Mouse (Mus musculus) forebrain, embryonic 10.5 days (tissue): Measurements from ENCODE around the gene Ezh2. TPM values are rescaled to one million over a fixed set of nuclear protein-coding genes. Genes with fewer than 3 reads are reported as not detected.

Experiments used
- DNase-seq: peaks from one replicate; pipeline ENCODE4 v3.0.0-alpha.2; 2017; ENCODE audit warnings: low spot score; ENCODE audit errors: extremely low spot score
- H3K27ac ChIP-seq: fragments of 300-500 bp; sonication (generic); 2 replicates; pipeline ENCODE4 v1.5.1; 2016; ENCODE audit warnings: mild to moderate bottlenecking
- H3K27me3 ChIP-seq: fragments of 300-500 bp; sonication (generic); 2 replicates; pipeline ENCODE4 v1.6.1; 2016; ENCODE audit warnings: mild to moderate bottlenecking; ENCODE audit not compliant: poor library complexity, severe bottlenecking
- H3K36me3 ChIP-seq: fragments of 300-500 bp; sonication (generic); replicated peaks from 2 replicates; pipeline ENCODE4 v1.6.1; 2016; ENCODE audit warnings: mild to moderate bottlenecking, moderate library complexity
- H3K4me1 ChIP-seq: fragments of 300-500 bp; sonication (generic); 2 replicates; pipeline ENCODE4 v1.6.1; 2016
- H3K4me3 ChIP-seq: fragments of 300-500 bp; sonication (generic); 2 replicates; pipeline ENCODE4 v1.5.1; 2016; ENCODE audit warnings: mild to moderate bottlenecking, moderate library complexity
- H3K9me3 ChIP-seq: fragments of 300-500 bp; sonication (generic); 2 replicates; pipeline ENCODE4 v1.6.1; 2016; ENCODE audit warnings: mild to moderate bottlenecking, moderate library complexity
- WGBS: fragments of 180-500 bp; shearing (Covaris S2); methylation state at CpG from one replicate; pipeline ENCODE4 v1.1.7; 2016; 5-methylcytosine and 5-hydroxymethylcytosine counted together
- polyA plus RNA-seq: library from polyadenylated mRNA; unstranded; fragments of >200 nt; fragmentation: Nextera tagmentation; extraction: Ambion mirVana; gene quantifications from 2 replicates; pipeline ENCODE4 v1.2.1, GENCODE M21; 2016

The Ezh2 gene
- polyA plus RNA-seq, 1 experiment from 2014 or later, result 210 TPM

DNA sequence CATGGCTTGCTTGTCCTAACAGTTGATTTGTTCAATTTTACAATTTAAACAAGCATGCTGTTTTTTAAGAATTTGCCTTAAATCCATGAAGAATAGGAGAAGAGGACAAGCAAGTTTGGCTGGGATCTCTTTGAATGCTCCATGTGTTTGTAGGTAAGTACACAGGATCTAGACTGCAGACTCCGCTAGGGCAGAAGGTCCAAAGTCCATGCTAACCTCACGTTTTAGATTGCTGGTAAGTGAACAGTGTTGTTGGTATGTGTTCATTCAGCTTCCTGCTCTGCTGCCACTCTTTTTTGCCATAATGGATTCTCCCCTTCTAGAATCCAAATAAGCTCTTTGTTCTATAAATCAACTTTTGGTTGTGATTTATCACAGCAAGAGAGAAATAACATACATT lies 68.0 kb downstream of the Ezh2 start:
- Histone ChIP-seq H3K9me3 (no peaks in the 10 kb centered on the region), H3K36me3 (peaks cover 100% of the 10 kb centered on the region), H3K27me3 (no peaks in the 10 kb centered on the region), H3K4me1 (no peaks in the 10 kb centered on the region), H3K4me3 (no peak overlapping the region), H3K27ac (no peak overlapping the region)
- DNase-seq, result no peak
- 89% methylated on average over 2 of the region's 2 CpGs for WGBS

DNA sequence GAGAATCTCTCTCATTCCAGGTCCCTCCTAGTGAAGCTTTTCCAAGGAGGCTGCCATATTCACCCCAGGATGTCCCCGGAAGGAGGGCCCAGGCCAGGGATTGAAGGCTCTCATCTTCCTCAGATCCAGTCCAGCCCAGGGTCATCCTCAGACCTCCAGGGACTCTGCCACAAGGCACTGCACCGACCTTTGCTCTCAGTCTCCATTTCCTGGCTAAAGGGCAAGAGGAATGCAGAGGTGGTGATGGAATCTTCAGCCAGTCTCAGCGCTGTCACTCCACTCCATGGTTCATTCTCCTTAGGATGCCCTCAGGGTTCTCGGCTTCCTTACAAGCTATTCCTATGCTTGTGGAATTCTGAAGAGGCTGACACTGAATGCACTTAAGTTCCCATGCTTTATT lies 68.7 kb downstream of the Ezh2 start:
- WGBS, result 82% methylated on average over 4 of the region's 4 CpGs
- Histone ChIP-seq H3K4me1 (no peaks in the 10 kb centered on the region), H3K27me3 (no peaks in the 10 kb centered on the region), H3K36me3 (peaks cover 100% of the 10 kb centered on the region), H3K4me3 (no peak overlapping the region), H3K9me3 (no peaks in the 10 kb centered on the region), H3K27ac (no peak overlapping the region)
- DNase-seq, result no peak

DNA sequence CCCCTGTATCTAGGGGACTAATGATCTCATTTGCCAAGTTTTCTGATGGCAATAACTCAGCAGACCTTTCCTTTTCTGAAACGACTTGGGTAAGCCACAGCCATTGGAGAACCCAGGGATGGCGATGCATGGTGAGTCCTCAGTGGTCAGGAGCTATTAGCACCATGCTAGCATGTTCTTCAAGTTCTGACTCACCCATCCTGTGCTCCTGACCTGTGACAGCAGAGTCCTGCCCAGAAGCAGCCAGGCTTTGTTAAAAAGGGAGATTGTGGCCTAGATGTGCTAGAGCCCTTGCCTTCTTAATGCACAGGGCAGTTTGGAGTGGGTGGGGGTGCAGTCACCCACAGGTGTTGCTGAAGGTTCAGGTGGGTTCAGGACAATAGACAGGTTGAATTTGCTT lies 70.1 kb downstream of the Ezh2 start:
- no peak overlapping the region for H3K4me3 ChIP-seq
- H3K27me3 ChIP-seq, result no peaks in the 10 kb centered on the region
- no peak for DNase-seq
- no peaks in the 10 kb centered on the region for H3K9me3 ChIP-seq
- H3K4me1 ChIP-seq, result no peaks in the 10 kb centered on the region
- 83% methylated on average over 2 of the region's 2 CpGs for WGBS
- H3K27ac ChIP-seq, result no peak overlapping the region
- peaks cover 100% of the 10 kb centered on the region for H3K36me3 ChIP-seq

DNA sequence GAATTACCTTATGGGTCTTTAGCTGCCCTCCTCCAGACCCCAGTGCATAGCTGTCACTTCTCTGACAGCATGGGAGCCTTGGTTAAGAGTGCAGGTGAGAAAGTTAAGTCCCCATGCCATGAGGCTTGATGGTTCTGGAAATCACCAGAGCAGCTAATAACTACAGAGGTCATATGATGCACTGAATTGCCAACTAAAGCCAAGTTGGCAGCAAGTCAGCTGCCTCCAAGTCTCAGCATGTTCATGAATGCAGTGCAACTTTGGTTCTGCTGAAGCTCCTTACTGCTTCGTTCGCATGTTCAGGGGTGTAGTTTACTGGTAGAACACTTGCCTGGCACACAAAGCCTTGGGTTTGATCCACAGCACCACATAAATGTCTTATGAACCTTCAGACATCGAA lies 72.7 kb downstream of the Ezh2 start:
- WGBS, result 92% methylated on average over 3 of the region's 3 CpGs
- H3K9me3 ChIP-seq, result no peaks in the 10 kb centered on the region
- no peak overlapping the region for H3K4me3 ChIP-seq
- no peak overlapping the region for H3K27ac ChIP-seq
- H3K36me3 ChIP-seq, result peaks cover 100% of the 10 kb centered on the region
- H3K27me3 ChIP-seq, result no peaks in the 10 kb centered on the region
- no peaks in the 10 kb centered on the region for H3K4me1 ChIP-seq
- no peak for DNase-seq

DNA sequence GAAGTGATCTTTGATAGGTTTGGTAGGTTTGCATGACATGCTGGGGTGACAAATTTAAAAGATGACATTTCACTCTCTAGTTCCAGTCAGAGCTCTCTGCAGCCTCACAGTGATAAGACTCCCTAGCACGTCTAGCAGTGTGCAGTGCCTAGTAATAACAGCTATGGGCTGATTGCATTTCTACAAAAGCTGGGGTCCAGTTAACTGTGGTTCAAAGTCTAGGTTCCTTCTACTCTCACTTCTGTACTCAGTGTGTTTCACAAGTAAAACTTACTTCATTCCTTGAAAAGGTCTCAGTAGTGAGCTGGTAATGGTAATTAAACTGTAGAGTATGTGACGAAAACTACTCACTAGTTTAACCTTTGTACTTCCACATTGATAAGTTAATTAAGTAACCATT lies 75.1 kb downstream of the Ezh2 start:
- Histone ChIP-seq H3K4me3 (no peak overlapping the region), H3K36me3 (peaks cover 100% of the 10 kb centered on the region), H3K9me3 (no peaks in the 10 kb centered on the region), H3K4me1 (no peaks in the 10 kb centered on the region), H3K27ac (no peak overlapping the region), H3K27me3 (no peaks in the 10 kb centered on the region)
- no peak for DNase-seq
- 93% methylated on average over 2 of the region's 2 CpGs for WGBS

DNA sequence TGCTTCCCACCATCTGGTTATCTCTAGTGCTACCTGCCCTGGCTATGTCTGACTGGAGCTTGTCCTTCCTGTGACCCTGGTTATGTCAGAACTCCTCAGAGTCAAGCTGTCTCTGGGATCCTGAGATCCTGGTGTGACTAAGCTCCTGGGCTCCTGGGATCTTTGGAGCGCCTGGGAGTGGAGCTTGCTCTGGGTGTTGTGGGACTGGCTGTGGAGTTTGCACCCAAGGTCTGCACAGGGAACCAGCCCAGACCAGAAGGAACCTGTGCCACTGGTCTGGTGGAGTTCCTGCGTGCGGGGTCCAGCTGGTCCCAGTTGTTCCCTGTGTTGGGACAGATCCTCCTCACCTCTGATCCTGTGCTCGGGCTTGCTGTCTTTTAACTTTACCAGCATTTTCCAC lies 100.6 kb downstream of the Ezh2 start:
- no peaks in the 10 kb centered on the region for H3K9me3 ChIP-seq
- DNase-seq, result no peak
- H3K27me3 ChIP-seq, result no peaks in the 10 kb centered on the region
- no peak overlapping the region for H3K27ac ChIP-seq
- H3K36me3 ChIP-seq, result peaks cover 40% of the 10 kb centered on the region
- H3K4me3 ChIP-seq, result no peak overlapping the region
- WGBS, result 95% methylated on average over 4 of the region's 4 CpGs
- H3K4me1 ChIP-seq, result no peaks in the 10 kb centered on the region

DNA sequence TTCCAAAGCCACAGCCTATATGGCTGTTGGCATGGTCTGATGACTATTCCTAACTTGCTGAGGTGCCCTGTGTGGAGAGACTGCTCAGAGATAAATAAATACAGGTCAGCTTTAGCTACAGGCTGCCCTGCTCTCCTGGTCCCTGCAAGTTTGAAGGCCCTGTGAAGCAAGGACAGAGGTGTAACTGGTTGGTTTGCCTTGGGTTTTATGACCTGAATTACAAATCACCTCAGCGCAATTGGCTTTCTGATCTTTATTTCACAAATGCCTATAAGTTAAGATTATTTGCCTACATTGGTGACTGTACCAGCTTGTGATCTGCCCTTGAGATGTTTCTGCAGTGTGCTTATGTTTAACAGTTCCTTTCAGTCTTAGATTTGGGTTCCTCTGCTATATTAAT lies 113.1 kb downstream of the Ezh2 start:
- H3K36me3 ChIP-seq, result peaks cover 37% of the 10 kb centered on the region
- no peak overlapping the region for H3K27ac ChIP-seq
- no peaks in the 10 kb centered on the region for H3K4me1 ChIP-seq
- no peak for DNase-seq
- no peaks in the 10 kb centered on the region for H3K27me3 ChIP-seq
- H3K9me3 ChIP-seq, result peaks cover 9% of the 10 kb centered on the region; the same call in 1 of the 2 replicates
- 100% methylated on average over 1 of the region's 1 CpGs for WGBS
- H3K4me3 ChIP-seq, result no peak overlapping the region

Other genes with a start within 250 kb of the Ezh2 start
- 215 and 227 TPM in 2 replicates for gene Cul1, start 141.9 kb downstream of the Ezh2 start, polyA plus RNA-seq
- 275 and 311 TPM in 2 replicates for gene Pdia4, start 218.1 kb upstream of the Ezh2 start, polyA plus RNA-seq
- 6.9 and 7.8 TPM in 2 replicates for gene Zfp786, start 235.5 kb upstream of the Ezh2 start, polyA plus RNA-seq
- 8.2 and 8.9 TPM in 2 replicates for gene Zfp398, start 240.3 kb upstream of the Ezh2 start, polyA plus RNA-seq